In genomic region chr2:60023777-60024176, GRCm38 (mm10) we compare ENCODE assay signal across 18 mouse cellular contexts.
"Had no signal": no experiment of that assay in that cellular context is flagged by ENCODE, and none has a peak within 500 bp of the region (broad histone marks: within the 10 kb centered on the region; RNA-seq: fewer than 3 reads in every experiment).

No protein-coding gene starts in this region.

- H3K9ac ChIP-seq: lung, embryonic 14.5 days; midbrain, embryonic 13.5 days; neural tube, embryonic 13.5 days; neural tube, embryonic 15.5 days had no signal

- H3K36me3 ChIP-seq: midbrain, embryonic 13.5 days; neural tube, embryonic 13.5 days; neural tube, embryonic 15.5 days had no signal

- ATAC-seq: midbrain, embryonic 13.5 days; midbrain, embryonic 16.5 days had no signal

- H3K9me3 ChIP-seq: midbrain, embryonic 10.5 days; midbrain, embryonic 13.5 days; neural tube, embryonic 13.5 days; neural tube, embryonic 15.5 days had no signal

- DNase-seq: lung, adult 18-20 months; lung, embryonic 14.5 days; lung, postnatal 10 days; lung, postnatal 4 days; retina, postnatal 1 day; right cerebral cortex, adult 18-20 months; right cerebral cortex, postnatal 25 days; right cerebral cortex, postnatal 4 days; spleen, adult 18-20 months; thymus, adult 18-20 months; thymus, postnatal 14 days; thymus, postnatal 36 days had no signal

- H3K27ac ChIP-seq: midbrain, embryonic 10.5 days; midbrain, embryonic 13.5 days; neural tube, embryonic 13.5 days; neural tube, embryonic 15.5 days had no signal

- H3K27me3 ChIP-seq: midbrain, embryonic 13.5 days; neural tube, embryonic 13.5 days; neural tube, embryonic 15.5 days had no signal

- H3K4me3 ChIP-seq: midbrain, embryonic 10.5 days; midbrain, embryonic 13.5 days; myocyte; neural tube, embryonic 13.5 days; neural tube, embryonic 15.5 days had no signal

- H3K4me2 ChIP-seq: lung, embryonic 14.5 days; midbrain, embryonic 13.5 days; neural tube, embryonic 13.5 days; neural tube, embryonic 15.5 days had no signal
